Mouse (Mus musculus) myocyte (in vitro differentiated cells): ENCODE results near the gene Sprr2a3.
"Not testable (repeated sequence)": the region's sequence is repeated elsewhere in the genome, so short reads cannot be mapped to it uniquely, and the experiment has no call there.

Source experiments
- CEBPB ChIP-seq: IDR thresholded peaks from 2 replicates; pipeline ENCODE4 v1.6.1; 2011; ENCODE audit warnings: mild to moderate bottlenecking, moderate library complexity; ENCODE audit not compliant: poor library complexity, insufficient read depth, severe bottlenecking
- POLR2A ChIP-seq: IDR thresholded peaks from one replicate; pipeline ENCODE4 v1.6.1; 2011; ENCODE audit warnings: low read depth, mild to moderate bottlenecking, control low read depth, moderate library complexity; ENCODE audit not compliant: insufficient read length
- USF1 ChIP-seq: IDR thresholded peaks from one replicate; pipeline ENCODE4 v1.6.1; 2011; ENCODE audit warnings: low read depth, mild to moderate bottlenecking, control low read depth, moderate library complexity

DNA sequence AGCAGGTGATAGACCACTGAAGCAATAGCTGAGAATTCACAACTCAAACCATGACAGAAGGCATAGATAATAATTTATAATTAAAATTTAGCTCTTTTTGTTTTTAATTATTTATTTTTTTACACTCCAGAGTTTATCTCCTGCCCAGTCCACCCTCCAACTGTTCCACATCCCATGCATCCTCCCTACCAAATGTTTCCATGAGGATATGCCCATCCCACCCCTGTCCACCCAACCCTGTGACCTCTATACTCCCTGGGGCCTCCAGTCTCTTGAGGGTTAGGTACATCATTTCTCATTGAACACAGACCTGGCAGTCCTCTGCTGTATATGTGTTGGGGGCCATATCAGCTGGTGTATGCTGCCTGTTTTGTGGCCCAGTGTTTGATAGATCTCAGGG is 26.7 kb upstream of the Sprr2a3 start:
- not testable (repeated sequence) for TF ChIP-seq POLR2A, CEBPB, USF1
